Mouse (Mus musculus) heart, adult 18-20 months (tissue): ENCODE measurements around the gene Fryl. TPM values are rescaled to one million over a fixed set of nuclear protein-coding genes. Genes with fewer than 3 reads are reported as not detected.

Experiments
- DNase-seq, 2 experiments: peaks; one replicate each; pipeline ENCODE4 v3.0.0; 2021 to 2022; ENCODE audit warnings: mixed read lengths in 1 of 2
- total RNA-seq, 2 experiments: library from RNA; stranded (reverse); gene quantifications; 2 replicates each; pipeline ENCODE4 v1.2.3; 2021

Fryl gene
- total RNA-seq, 2 experiments from 2014 or later = 28.8 to 40.5 TPM

DNA sequence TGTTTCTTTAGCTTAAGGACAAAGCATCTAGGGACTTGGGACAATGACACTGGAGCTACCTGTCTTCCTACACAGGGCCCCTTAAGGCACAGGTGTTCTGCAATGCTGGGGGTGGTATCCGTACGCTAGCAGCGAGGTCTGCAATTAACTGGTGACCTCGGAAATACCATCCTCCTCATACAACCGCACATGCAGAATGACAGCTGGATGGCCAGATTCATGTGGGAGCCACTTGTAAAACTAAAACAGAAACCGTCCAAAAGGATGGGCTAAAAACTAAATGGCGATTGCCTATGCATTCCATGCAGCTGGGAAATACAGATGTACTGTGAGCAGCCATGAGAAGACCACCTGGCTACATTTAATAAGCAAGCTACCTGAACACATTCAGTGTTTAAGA, 34.6 kb downstream of the Fryl start:
- no peak for DNase-seq

DNA sequence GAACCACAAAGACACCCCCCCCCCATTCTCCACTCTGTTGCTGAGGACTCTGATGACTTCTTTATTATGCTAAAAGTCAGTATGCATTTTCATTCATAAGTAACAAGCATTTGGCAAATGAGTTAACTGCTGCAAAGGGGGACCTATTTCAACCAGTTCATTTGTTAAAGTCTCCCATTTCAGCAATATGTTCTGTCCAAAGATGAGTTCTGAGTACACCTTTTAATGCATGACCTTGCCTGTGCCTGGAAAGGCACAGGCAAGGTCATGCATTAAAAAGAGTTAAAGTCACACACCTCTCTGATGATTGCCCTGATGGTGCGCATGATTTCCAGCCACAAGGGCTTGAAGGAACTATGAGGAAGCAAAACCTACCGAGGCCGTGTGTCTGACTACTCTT, 36.7 kb downstream of the Fryl start:
- DNase-seq = no peak

DNA sequence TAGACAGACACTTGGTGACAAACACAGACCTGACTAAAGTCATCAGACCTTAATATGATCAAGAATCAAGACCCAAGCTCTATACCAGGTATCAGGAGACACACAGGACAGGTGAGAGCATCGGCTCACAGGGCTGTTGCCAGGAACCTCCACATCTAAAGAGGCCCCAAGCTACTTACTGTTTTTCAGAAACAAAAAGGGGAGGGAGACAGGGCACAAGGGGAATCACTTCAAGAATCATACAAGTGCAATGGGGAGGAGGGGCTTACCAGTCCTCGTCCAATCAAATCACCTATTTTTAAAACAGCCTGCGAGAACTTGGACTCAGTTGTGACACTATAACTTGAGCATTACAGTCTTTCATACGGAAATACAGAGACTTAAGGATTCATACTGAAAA, 38.4 kb downstream of the Fryl start:
- no peak for DNase-seq

DNA sequence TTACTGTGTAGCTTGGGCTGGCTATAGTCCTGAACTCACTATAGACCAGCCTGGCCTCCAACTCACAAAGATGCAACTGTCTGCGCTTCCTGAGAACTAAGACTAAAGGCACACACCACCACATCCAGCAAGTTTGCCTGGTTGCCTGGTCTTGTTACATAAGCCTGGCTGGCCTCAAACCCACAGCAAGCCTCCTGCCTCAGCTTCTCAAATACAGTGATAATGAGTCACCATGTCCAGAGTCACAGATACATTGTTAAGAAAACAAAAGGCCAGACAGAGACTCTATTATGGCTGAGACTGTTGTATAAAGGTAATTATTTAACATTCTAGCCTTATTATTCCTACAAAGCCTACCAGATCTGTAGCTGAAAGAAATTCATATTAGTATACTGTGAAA, 39.3 kb downstream of the Fryl start:
- DNase-seq = no peak

DNA sequence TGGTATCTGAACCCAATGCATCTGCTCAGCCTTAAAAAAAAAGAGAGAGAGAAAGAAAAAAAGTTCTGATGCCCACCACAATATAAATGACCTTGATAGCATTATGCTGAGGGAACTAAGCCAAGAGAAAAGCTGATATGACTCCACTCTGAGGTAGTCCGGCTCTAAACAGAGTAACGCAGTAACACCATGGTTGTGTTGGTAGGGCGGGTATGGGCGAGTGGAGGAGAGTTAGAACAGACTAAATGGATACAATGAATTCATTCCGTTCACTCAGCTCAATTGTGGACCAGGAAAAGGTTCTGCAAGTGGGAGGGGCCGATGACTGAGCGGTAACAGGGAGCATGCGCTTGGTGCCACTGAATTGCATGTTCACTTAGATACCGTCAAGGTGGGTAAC, 40.4 kb downstream of the Fryl start:
- no peak for DNase-seq

DNA sequence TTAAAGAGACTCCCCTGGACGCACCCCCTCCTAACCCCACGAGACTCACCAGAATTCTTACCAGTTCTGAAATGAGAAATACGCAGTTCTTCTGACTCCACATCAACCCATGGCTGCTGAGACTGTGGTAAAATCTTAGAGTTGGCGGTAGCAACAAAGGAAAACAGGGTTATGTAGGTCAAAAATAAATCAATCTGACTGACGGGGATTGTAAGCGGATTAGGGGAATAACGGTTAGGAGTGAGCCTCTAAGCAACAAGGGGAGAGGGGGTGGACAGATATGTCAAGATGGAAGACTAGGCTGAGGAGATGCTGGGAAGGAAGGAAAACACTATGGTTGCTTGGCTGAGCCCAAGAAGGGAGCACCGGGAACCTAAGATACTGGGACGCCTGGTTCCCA, 44.0 kb downstream of the Fryl start:
- no peak for DNase-seq

DNA sequence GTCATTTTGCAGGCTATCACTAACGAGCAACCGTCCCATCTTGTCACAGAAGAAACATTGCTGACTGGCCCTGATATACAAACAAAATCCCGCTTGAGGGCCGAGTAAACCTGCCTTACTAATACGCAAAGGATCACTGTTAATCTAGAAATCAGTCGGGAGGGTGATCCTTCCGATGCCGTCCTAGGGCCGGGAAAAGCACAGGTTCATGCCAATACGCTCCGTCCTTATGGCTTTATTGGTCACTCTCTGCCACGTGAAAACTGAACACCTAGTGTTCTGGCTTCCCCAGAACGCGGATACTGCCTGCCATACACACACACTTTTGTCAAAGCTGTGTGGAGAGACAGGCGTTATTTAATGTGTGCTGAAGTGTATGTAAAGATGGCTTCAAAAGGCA, 44.5 kb downstream of the Fryl start:
- DNase-seq = no peak

DNA sequence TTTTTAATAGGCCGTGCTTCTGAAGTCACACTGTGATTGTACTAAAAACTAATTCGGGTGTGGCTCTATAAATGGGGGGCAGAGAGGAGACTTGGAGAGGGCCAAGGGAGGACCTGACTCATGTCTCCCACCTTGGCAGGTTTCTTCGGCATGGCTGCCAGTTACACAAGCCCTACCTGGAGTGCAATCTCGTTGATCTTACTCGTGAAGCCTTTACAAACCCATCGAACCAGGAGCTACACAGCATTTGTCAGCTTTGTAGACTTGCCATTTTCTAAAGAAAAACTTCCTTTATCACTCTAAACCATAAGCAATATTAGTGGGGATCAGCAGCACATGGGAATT, 45.5 kb downstream of the Fryl start:
- no peak for DNase-seq

DNA sequence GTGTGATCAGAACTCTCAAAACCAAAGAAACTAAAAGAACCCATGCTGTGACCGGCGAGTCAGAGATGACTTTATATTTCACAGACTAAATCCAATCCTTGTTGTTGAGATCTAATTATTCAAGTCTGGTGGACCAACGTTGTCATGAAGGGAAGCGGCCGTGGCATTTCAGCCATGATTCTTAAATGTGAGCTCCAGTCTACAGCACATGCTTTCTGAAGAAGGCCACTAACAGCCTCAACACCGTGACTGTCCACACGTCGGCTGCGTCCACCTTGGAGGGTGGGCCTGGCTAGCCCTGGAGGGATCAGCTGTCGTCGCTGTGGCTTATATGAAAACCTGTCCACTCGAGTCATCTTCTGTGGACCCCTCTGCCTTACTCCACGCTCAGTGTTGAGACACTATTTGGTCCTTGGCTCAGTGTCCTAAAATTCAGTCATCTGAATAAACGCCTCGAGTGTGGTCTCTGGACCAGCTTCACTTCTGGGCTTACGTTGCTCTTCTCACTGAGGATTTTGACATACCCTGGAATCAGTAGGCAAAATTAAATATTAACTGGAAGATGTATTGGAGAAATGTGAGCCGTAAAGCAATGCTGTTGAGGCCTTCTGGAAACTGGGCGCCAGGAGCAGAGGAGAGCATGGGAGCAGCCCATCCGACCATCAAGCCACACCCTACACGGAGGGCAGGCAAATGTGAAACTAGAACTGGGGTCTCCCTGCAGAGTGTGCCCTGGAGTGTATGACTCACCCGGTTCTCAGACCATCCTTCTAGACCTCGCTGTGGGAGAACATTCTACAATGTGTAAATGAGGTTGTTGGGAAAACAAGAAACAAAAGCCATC, 46.1 kb downstream of the Fryl start:
- no peak for DNase-seq

DNA sequence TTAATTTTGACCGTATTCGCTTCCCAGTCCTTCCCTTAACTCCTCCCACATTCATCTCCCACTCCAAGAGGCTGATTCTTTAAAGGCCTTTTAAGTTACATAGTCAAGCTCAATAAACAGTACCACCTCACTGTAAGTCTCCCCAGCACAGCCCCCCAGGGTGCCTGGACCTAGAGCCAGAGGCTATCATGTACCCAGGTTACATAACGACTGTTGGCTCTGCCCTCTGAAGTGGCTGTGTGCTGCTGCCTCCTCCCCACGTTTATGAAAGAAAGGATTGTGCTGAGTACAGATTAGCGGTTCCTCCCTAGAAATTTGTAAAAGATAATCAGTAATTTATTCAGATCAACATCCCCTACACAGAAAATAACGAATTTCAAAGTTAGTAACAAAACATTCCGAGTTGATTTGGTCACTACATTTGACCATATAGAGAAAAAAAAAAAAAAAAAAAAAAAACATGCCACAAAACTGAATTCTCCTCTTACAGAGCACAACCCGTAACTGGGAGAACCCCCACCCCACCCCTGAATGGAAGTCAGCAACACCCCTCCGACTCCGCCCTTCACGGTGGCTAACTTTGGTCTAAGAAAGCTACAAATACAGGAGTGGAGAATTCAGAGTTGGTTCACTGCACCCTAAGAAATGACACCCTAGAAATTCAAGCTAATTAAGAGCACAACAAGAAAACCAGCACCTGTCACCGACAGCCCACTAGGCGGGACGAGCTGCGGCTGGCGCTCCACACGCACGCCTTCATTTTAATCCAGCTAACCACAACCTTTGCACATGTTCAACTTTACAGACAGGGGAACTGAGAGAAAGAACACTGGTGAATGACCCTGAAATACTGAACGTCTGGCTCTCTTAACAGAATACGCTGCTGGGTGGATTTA, 47.0 kb downstream of the Fryl start:
- no peak for DNase-seq

DNA sequence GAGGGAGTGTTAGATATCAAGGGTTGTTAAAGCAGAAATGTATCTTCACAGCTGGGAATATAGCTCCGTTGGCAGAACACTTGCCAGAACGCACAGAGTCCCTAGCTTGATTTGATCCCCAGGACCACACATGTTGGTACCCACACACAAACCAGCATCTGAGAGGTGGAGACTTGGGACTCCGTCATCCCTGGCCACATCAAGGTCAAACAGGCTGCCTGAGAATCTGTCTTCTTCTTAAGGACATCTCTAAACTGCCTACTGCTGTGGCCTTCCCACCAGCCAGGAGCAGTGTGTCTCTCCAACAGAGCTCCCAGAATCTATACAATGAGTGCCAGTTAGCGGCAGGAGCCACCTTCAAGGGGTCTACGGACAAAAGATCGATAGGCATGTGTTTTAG, 47.8 kb downstream of the Fryl start:
- DNase-seq = no peak

DNA sequence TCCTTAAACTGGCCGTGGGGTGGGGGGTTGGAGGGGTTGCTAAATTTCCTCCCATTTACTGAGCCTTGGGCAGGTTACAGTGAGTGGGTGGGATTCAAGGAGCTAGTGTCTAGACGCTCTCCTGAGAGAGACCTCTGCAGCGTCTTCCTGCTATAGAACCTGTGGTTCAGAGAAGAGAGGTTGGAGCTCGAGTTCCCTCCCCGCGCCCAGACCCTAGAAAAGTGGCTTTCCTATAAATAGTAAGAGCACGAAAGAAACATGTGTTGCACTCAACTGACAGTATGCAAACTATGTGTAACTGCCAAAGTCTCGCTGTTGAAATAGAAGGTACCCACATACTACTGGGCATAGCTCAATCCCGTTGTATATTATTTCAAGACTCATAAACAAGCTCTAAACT, 49.7 kb downstream of the Fryl start:
- no peak for DNase-seq

DNA sequence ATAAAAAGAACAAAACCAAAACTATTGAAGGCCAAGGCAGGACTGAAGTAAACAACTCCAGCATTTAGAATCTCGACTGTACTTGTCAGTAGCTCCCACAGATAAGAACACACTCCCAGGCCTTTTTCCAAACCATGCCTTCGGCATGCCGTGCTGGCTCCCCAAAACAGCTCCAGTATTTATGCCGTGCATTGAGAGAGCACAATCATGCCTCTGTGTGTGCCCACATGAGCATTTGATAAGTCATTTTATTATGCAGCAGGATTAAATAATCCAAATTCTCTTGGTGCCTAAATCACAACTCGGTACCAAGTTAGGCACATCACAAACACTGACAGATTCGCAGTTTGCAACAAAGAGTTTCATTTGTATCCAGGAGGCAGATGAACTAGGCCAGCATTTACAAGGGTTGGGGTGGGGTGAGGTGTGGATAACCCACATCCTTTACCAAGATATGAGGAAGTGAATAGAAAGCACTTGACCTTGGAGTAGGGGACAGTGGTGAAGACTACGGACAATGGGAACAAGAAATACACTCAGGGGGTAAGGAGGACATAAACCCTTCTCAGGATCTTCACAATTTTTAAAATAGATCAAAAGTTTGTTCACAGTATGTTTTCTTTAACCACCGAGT, 50.3 kb downstream of the Fryl start:
- DNase-seq = no peak

DNA sequence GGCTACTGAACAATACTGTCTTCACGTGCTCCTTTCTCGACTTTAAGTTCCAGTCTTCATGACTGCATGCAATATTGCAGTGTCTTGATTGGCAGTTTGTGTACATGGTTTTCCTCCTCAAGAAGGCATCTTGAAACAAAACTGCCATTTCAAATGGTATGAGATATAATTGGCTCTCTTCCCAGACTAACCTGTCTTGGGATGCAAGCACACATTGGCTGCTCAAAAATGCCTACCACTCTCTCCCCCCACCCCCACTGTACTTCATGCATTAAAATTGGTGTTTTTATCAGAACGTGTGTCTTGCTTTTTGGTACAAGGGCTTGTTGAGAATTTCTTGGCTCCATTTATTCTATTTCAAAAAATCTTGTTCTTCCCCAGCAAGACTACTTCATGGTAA, 51.4 kb downstream of the Fryl start:
- no peak for DNase-seq

DNA sequence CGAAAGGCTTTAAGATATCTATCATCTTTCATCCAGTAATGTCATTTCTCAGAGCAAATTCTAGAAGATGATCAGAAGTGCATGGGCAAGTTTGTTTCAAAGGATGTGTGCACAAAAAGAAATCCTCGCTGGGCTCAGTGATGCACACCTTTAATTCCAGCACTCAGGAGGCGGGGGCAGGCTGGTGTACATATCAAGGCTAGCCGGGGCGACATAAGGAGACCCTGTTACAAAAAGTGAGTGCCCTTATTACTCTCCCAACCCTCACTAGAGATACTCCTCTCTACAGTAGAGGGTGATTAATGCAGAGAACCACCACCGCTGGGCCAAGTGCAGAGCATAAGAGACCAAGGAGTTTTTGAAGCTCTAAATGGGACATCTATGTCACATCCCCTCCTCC, 53.9 kb downstream of the Fryl start:
- DNase-seq = no peak

DNA sequence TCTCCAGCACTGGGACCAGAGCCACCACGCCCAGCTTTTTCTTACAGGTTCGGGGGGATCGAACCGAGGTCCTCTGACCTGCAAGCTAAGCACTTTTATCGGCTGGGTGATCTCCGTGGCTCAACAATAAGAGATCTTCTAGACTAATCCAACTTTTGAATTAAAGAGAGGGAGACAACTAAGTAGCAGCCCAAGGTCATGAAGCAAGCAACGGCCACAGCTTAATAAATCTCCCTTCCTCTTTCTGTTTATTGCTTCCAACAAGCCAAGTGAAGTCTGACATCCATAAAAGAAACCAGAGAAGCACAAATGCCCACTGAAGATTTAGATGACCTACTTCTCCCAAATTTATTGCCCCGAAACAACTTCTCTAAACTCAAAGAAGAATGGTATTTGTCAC, 54.3 kb downstream of the Fryl start:
- no peak for DNase-seq

DNA sequence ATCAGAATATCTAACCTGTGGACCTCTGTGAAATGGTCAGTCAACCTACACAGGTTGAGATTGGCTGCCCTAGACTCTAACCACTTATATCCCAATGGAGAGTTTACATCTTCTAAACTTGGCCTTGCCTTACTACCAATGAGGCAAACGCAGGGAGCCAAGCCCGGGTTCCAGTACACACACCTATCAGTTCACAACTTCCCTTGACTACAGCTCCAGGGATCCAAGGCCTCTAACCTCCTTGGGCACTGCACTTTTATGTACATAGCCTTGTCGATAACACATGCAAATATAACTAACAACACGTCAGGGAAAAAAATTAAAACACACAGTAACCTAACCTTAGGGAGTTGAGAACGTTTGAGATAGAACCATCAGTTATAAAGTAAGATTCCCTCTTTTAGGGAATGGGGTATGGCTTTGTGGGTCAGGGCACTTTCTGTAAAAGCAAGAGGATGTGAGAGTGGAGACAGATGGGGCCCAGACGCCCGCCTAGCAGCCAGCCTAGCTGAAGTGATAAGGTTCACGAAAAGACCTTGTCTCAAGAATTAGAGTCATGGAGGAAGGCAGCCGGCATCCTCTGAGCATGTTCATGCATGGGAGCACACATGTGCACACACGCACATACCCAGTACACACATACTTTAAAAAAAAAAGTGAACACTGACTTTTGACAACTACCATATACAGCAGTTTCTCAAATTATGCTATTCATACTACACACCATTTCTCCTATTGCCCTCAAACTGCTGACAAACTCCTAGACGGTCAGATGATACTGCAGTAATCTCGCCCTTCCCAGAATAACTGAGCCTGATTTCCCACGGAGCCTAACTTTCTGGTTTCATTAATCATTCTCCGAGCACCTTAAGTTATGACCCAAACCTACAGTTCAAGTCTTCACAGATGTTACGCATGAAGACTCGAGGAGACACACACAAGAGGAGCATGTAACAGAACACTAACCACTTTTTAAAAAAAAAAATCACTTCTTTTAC, 55.7 kb downstream of the Fryl start:
- DNase-seq = no peak

DNA sequence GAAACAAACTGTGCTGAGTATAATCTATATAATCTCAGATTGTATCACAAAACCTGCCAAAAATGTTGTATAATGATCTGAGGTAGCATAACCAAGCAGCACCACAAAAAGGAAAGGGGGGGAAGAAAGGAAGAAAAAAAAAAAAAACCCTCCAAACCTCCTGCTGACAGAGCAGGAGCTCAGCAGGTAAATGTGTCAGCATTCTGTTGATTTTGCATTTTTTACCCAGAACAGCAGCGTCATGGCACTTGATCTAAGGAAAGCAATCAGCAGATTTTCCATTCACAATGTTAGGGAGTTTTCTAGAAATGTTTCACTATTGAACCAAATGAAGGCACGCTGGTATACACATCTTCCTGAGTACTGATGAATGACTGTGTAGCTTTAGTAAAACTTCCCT, 56.8 kb downstream of the Fryl start:
- no peak for DNase-seq

DNA sequence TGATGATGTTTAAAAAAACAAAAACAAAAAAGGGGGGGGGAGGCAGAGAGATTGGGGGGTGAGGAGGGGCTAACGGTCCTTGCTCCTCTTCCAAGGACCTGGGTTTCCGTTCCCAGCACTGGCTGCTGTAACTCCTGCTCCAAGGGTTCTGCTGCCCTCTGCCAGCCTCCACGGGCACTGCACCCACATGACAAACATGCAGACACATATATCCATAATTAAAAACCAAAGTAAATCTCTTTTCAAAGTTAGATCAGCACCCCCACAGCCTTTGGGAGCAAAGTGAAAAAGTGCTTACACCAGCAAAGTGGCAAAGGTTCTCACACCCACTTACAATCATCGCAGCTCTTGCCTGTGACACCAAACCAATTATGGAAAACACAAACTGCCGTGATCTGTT, 57.7 kb downstream of the Fryl start:
- DNase-seq = no peak

DNA sequence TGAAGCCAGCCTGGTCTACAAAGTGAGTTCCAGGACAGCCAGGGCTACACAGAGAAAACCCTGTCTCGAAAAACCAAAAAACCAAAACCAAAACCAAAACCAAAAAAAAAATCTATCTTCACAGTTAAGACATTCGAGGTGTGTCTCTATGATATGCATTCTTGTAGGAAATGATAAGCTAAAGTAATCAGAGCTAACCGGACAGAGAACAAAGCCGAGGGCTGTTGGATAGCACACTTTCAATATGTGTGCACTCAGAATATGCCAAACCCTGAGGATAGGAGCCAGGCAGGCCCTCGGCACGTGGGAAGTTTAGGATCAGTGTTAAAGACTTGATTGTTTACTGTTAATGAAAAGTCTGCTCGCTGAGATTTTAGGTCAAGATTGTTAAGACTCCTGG, 58.6 kb downstream of the Fryl start:
- DNase-seq = no peak

DNA sequence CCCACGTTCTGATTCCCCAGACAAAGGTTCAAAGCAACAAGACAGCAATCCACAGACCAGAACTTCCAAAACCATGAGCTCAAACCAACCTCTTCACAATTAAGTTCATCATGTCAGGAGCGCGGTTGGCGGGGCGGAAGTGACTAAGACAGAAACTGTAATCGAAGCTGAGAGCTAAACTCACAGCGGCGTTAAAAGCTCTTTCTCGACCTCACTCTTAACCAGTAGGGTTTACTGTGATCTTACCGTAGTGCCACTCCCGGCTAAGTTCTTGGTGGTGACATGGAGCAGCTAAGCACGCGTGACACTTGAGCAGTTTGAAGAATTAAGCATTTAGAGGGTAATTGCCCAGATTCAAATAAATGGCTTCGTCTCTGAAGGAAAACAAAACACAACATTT, 61.7 kb downstream of the Fryl start:
- no peak for DNase-seq

DNA sequence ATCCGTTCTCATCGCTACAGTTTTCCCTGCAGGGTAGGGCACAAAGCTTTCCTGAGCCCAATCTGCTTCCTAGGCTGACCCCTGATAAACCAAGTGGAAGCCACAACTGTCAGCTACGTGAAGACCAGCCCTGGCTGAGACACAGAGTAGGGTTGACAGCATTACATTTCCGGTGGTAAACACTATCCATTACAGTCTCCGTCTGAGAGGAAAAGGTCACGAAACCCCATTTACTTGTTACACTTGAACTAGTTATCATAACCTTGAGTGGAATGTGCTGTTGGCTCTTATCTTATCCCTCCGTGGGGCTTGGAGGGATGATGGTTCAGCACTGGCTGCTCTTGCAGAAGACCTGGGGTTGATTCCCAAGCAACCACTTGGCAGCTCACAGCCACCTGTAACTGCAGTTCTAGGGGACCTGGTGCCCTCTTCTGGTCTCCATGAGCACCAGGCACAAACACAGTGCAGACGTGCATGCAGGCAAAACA, 62.3 kb downstream of the Fryl start:
- DNase-seq = peak in 1 of 2 experiments; percentile 14
